Mouse (Mus musculus) erythroblast, adult 5-6 weeks (primary cell): Measurements from ENCODE around the gene Thsd7b. TPM values are rescaled to one million over a fixed set of nuclear protein-coding genes. Genes with fewer than 3 reads are reported as not detected.
"Not testable (repeated sequence)": the region's sequence is repeated elsewhere in the genome, so short reads cannot be mapped to it uniquely, and the experiment has no call there.

Experiments
- ATAC-seq: replicated peaks from 2 replicates; pipeline ENCODE4 v1.8.0; 2016; ENCODE audit warnings: moderate number of reproducible peaks, mild to moderate bottlenecking, moderate TSS enrichment, inconsistent platforms; ENCODE audit not compliant: poor library complexity, low FRiP score, severe bottlenecking
- total RNA-seq, 2 experiments: library from RNA; stranded (forward) in 1 of 2; stranded (reverse) in 1 of 2; fragments of 150-400 nt in 1 of 2; fragments of 200-764, 138-1000 nt in 1 of 2; gene quantifications; 2 replicates each; pipeline versions ENCODE4 v1.2.3 to v1.2.4; 2015 to 2017; ENCODE audit warnings: low replicate concordance in 2 of 2

The Thsd7b gene
- total RNA-seq, 2 experiments from 2014 or later = 0.43 TPM; not detected in 1

GRCm38 (mm10) chr1:130246930-130247329, 973.8 kb downstream of the Thsd7b start:
- not testable (repeated sequence) for ATAC-seq

GRCm38 (mm10) chr1:130262046-130262445, 988.9 kb downstream of the Thsd7b start:
- no peak for ATAC-seq
